Mouse (Mus musculus): ENCODE data around the gene Cts7. TPM values are rescaled to one million over a fixed set of nuclear protein-coding genes. Genes with fewer than 3 reads are reported as not detected.

Gene Cts7
- polyA plus RNA-seq (2014; fragmentation: Illumina TruSeq; extraction: RNeasy Lipid Tissue Mini Kit (QIAGEN cat#74804); ENCODE audit: low read depth, low replicate concordance) = not detected

GRCm38 (mm10) chr13:61358097-61358496 lies at the start of gene Cts7:
Cts7 (minus strand) TSS chr13:61358197.

Other genes with a start within 250 kb of the Cts7 start
- not detected for gene Ctsr, start 193.9 kb downstream of the Cts7 start, polyA plus RNA-seq (2014; fragmentation: Illumina TruSeq; extraction: RNeasy Lipid Tissue Mini Kit (QIAGEN cat#74804); ENCODE audit: low read depth, low replicate concordance)
- gene Cts6, start 154.8 kb downstream of the Cts7 start, polyA plus RNA-seq (2014; fragmentation: Illumina TruSeq; extraction: RNeasy Lipid Tissue Mini Kit (QIAGEN cat#74804); ENCODE audit: low read depth, low replicate concordance) = not detected
- not detected for gene Cts8, start 102.8 kb downstream of the Cts7 start, polyA plus RNA-seq (2014; fragmentation: Illumina TruSeq; extraction: RNeasy Lipid Tissue Mini Kit (QIAGEN cat#74804); ENCODE audit: low read depth, low replicate concordance)
- not detected for gene Gm49398, start 69.4 kb downstream of the Cts7 start, polyA plus RNA-seq (2014; fragmentation: Illumina TruSeq; extraction: RNeasy Lipid Tissue Mini Kit (QIAGEN cat#74804); ENCODE audit: low read depth, low replicate concordance)
- not detected for gene Ctsm, start 183.6 kb upstream of the Cts7 start, polyA plus RNA-seq (2014; fragmentation: Illumina TruSeq; extraction: RNeasy Lipid Tissue Mini Kit (QIAGEN cat#74804); ENCODE audit: low read depth, low replicate concordance)
- gene Gm49352, start 210.0 kb upstream of the Cts7 start, polyA plus RNA-seq (2014; fragmentation: Illumina TruSeq; extraction: RNeasy Lipid Tissue Mini Kit (QIAGEN cat#74804); ENCODE audit: low read depth, low replicate concordance) = not detected
- gene Cts3, start 211.9 kb upstream of the Cts7 start, polyA plus RNA-seq (2014; fragmentation: Illumina TruSeq; extraction: RNeasy Lipid Tissue Mini Kit (QIAGEN cat#74804); ENCODE audit: low read depth, low replicate concordance) = not detected

All from liver, adult 10 weeks (tissue).